Mouse (Mus musculus): Measurements from ENCODE around the gene Afmid. TPM values are rescaled to one million over a fixed set of nuclear protein-coding genes. Genes with fewer than 3 reads are reported as not detected.

The Afmid gene
- polyA plus RNA-seq, 2 experiments: 5.3 to 10.4 TPM

- Histone ChIP-seq H3K27me3 (ENCODE audit: control insufficient read depth, insufficient read depth, low read length) (no peaks in the 10 kb centered on the region), H3K4me3 (replicated peaks; ENCODE audit: low read length) (no peak overlapping the region), H3K36me3 (ENCODE audit: control insufficient read depth, insufficient read depth, low read length) (no peaks in the 10 kb centered on the region), H3K9me3 (ENCODE audit: control insufficient read depth, low read length) (no peaks in the 10 kb centered on the region), H3K9ac (ENCODE audit: low read depth, low read length, severe bottlenecking) (no peak overlapping the region), H3K4me1 (ENCODE audit: control insufficient read depth, insufficient read depth, low read length) (peaks cover 6% of the 10 kb centered on the region), H3K4me2 (replicated peaks; ENCODE audit: low read depth, low read length, severe bottlenecking) (no peak overlapping the region), H3K27ac (replicated peaks; ENCODE audit: low read depth, low read length) (no peak overlapping the region)
- 40% methylated on average over 5 of the region's 5 CpGs for WGBS
- ATAC-seq (ENCODE audit: low FRiP score, low read depth) (no peak), DNase-seq (ENCODE audit: low spot score) (no peak)
- no peak for TF ChIP-seq POLR2A (IDR thresholded peaks at IDR 0.05; ENCODE audit: borderline replicate concordance, extremely low read depth, insufficient read depth, insufficient read length)
Observed at GRCm38 (mm10) chr11:117796954-117797353, 28.8 kb upstream of the Afmid start.

GRCm38 (mm10) chr11:117797511-117798159, 28.1 kb upstream of the Afmid start, which contains the start of gene 6030468B19Rik:
6030468B19Rik (plus strand) TSS chr11:117797660.
- H3K36me3 ChIP-seq (ENCODE audit: control insufficient read depth, insufficient read depth, low read length): no peaks in the 10 kb centered on the region
- no peaks in the 10 kb centered on the region for H3K27me3 ChIP-seq (ENCODE audit: control insufficient read depth, insufficient read depth, low read length)
- H3K4me3 ChIP-seq (replicated peaks; ENCODE audit: low read length): no peak within 1 kb of the TSS
- DNase-seq (ENCODE audit: low spot score) (no peak), ATAC-seq (ENCODE audit: low FRiP score, low read depth) (peak; percentile 41; the same call in 1 of the 2 replicates)
- TF ChIP-seq POLR2A (IDR thresholded peaks at IDR 0.05; ENCODE audit: borderline replicate concordance, extremely low read depth, insufficient read depth, insufficient read length): no peak
- peaks cover 2% of the 10 kb centered on the region for H3K4me1 ChIP-seq (ENCODE audit: control insufficient read depth, insufficient read depth, low read length)
- 48% methylated on average over 9 of the region's 9 CpGs for WGBS
- no peak within 1 kb of the TSS for H3K27ac ChIP-seq (replicated peaks; ENCODE audit: low read depth, low read length)
- no peaks in the 10 kb centered on the region for H3K9me3 ChIP-seq (ENCODE audit: control insufficient read depth, low read length)
- H3K4me2 ChIP-seq (replicated peaks; ENCODE audit: low read depth, low read length, severe bottlenecking): no peak within 1 kb of the TSS
- H3K9ac ChIP-seq (ENCODE audit: low read depth, low read length, severe bottlenecking): no peak within 1 kb of the TSS

- no peak; the same call in 1 of the 2 replicates for ATAC-seq (ENCODE audit: low FRiP score, low read depth)
- H3K4me2 ChIP-seq (replicated peaks; ENCODE audit: low read depth, low read length, severe bottlenecking): no peak overlapping the region
- no peak overlapping the region for H3K9ac ChIP-seq (ENCODE audit: low read depth, low read length, severe bottlenecking)
- H3K36me3 ChIP-seq (ENCODE audit: control insufficient read depth, insufficient read depth, low read length): no peaks in the 10 kb centered on the region
- H3K4me1 ChIP-seq (ENCODE audit: control insufficient read depth, insufficient read depth, low read length): no peaks in the 10 kb centered on the region
- no peak overlapping the region for H3K4me3 ChIP-seq (replicated peaks; ENCODE audit: low read length)
- H3K27ac ChIP-seq (replicated peaks; ENCODE audit: low read depth, low read length): no peak overlapping the region
- no peak for DNase-seq (ENCODE audit: low spot score)
- no peaks in the 10 kb centered on the region for H3K27me3 ChIP-seq (ENCODE audit: control insufficient read depth, insufficient read depth, low read length)
- no peak for TF ChIP-seq POLR2A (IDR thresholded peaks at IDR 0.05; ENCODE audit: borderline replicate concordance, extremely low read depth, insufficient read depth, insufficient read length)
- H3K9me3 ChIP-seq (ENCODE audit: control insufficient read depth, low read length): no peaks in the 10 kb centered on the region
- 24% methylated on average over 2 of the region's 2 CpGs for WGBS
Observed at GRCm38 (mm10) chr11:117798160-117798541, 27.6 kb upstream of the Afmid start.

- DNase-seq (ENCODE audit: low spot score) (no peak), ATAC-seq (ENCODE audit: low FRiP score, low read depth) (no peak)
- Histone ChIP-seq H3K36me3 (ENCODE audit: control insufficient read depth, insufficient read depth, low read length) (no peaks in the 10 kb centered on the region), H3K4me1 (ENCODE audit: control insufficient read depth, insufficient read depth, low read length) (no peaks in the 10 kb centered on the region), H3K9me3 (ENCODE audit: control insufficient read depth, low read length) (no peaks in the 10 kb centered on the region), H3K4me2 (replicated peaks; ENCODE audit: low read depth, low read length, severe bottlenecking) (no peak overlapping the region), H3K27me3 (ENCODE audit: control insufficient read depth, insufficient read depth, low read length) (no peaks in the 10 kb centered on the region), H3K4me3 (replicated peaks; ENCODE audit: low read length) (no peak overlapping the region), H3K27ac (replicated peaks; ENCODE audit: low read depth, low read length) (no peak overlapping the region), H3K9ac (ENCODE audit: low read depth, low read length, severe bottlenecking) (no peak overlapping the region)
- TF ChIP-seq POLR2A (IDR thresholded peaks at IDR 0.05; ENCODE audit: borderline replicate concordance, extremely low read depth, insufficient read depth, insufficient read length): no peak
- 68% methylated on average over 5 of the region's 5 CpGs for WGBS
Observed at GRCm38 (mm10) chr11:117799174-117799573, 26.6 kb upstream of the Afmid start.

- 78% methylated on average over 7 of the region's 7 CpGs for WGBS
- Histone ChIP-seq H3K36me3 (ENCODE audit: control insufficient read depth, insufficient read depth, low read length) (no peaks in the 10 kb centered on the region), H3K27me3 (ENCODE audit: control insufficient read depth, insufficient read depth, low read length) (no peaks in the 10 kb centered on the region)
Observed at GRCm38 (mm10) chr11:117800038-117800437, 25.7 kb upstream of the Afmid start.

More at GRCm38 (mm10) chr11:117800038-117800437, 25.7 kb upstream of the Afmid start:
- TF ChIP-seq POLR2A (IDR thresholded peaks at IDR 0.05; ENCODE audit: borderline replicate concordance, extremely low read depth, insufficient read depth, insufficient read length): no peak
- H3K9ac ChIP-seq (ENCODE audit: low read depth, low read length, severe bottlenecking): no peak overlapping the region
- H3K9me3 ChIP-seq (ENCODE audit: control insufficient read depth, low read length): no peaks in the 10 kb centered on the region
- H3K4me1 ChIP-seq (ENCODE audit: control insufficient read depth, insufficient read depth, low read length): no peaks in the 10 kb centered on the region
- ATAC-seq (ENCODE audit: low FRiP score, low read depth) (no peak), DNase-seq (ENCODE audit: low spot score) (no peak)
- no peak overlapping the region for H3K4me2 ChIP-seq (replicated peaks; ENCODE audit: low read depth, low read length, severe bottlenecking)
- H3K27ac ChIP-seq (replicated peaks; ENCODE audit: low read depth, low read length): no peak overlapping the region
- H3K4me3 ChIP-seq (replicated peaks; ENCODE audit: low read length): no peak overlapping the region

All from limb, embryonic 14.5 days (tissue).